Mouse (Mus musculus) C2C12 (cell line): ENCODE data around the gene Prrt4.

ENCODE experiments used
- CEBPB ChIP-seq: IDR thresholded peaks from one replicate; pipeline ENCODE4 v1.6.1; 2011; ENCODE audit warnings: low read depth, mild to moderate bottlenecking, control low read depth, moderate library complexity
- CTCF ChIP-seq: IDR thresholded peaks from one replicate; pipeline ENCODE4 v1.5.1; 2011; ENCODE audit not compliant: control insufficient read depth, insufficient read depth, insufficient read length
- FOSL1 ChIP-seq: IDR thresholded peaks from one replicate; pipeline ENCODE4 v1.8.0; 2011; ENCODE audit warnings: mild to moderate bottlenecking, low read length; ENCODE audit not compliant: poor library complexity, insufficient read depth, severe bottlenecking
- MAX ChIP-seq: IDR thresholded peaks from one replicate; pipeline ENCODE4 v1.6.1; 2011; ENCODE audit warnings: mild to moderate bottlenecking, control low read depth
- MYOD1 ChIP-seq: IDR thresholded peaks from one replicate; pipeline ENCODE4 v1.6.1; 2011; ENCODE audit warnings: low read depth; ENCODE audit not compliant: control insufficient read depth, insufficient read length
- USF1 ChIP-seq: IDR thresholded peaks from one replicate; pipeline ENCODE4 v1.6.1; 2011; ENCODE audit warnings: low read depth, mild to moderate bottlenecking, control low read depth, moderate library complexity

GRCm38 (mm10) chr6:29207017-29207416 lies 27.6 kb upstream of the Prrt4 start:
- TF ChIP-seq USF1 (no peak), CTCF (no peak), MAX (no peak), MYOD1 (no peak), FOSL1 (no peak), CEBPB (no peak)
